Mouse (Mus musculus): ENCODE results near the gene Dtx1. TPM values are rescaled to one million over a fixed set of nuclear protein-coding genes. Genes with fewer than 3 reads are reported as not detected.

Gene Dtx1
- total and polyA plus RNA-seq, 2 experiments from 2014 or later = 0.30 to 1.7 TPM

DNA sequence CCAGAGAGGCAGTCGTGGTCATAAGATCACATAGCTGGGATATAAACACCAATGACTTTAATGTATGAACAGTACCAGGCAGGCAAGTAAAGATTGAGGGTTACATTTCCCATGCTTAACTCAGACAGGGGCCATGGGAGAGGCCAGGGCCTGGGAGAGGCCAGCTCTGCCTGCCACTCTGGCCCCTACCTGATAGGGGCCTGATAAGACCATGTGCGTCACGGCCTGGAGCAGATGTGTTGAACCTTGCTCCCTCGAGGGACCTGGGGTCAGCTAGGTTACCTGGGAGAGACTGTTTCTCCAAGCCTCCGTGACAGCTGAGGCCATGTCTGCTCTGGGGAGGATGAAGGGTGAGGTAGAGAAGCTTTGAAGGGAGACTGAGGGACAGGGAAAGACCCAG is 60.5 kb downstream of the Dtx1 start:
- H3K4me3 ChIP-seq (ENCODE audit: low read depth, low read length) = no peak overlapping the region
- TF ChIP-seq CTCF (IDR thresholded peaks at IDR 0.05; ENCODE audit: low read depth) = no peak
- TF ChIP-seq EP300 (IDR thresholded peaks at IDR 0.05; ENCODE audit: low read depth) = no peak
- H3K27ac ChIP-seq (ENCODE audit: low read depth) = no peak overlapping the region
- peaks cover 27% of the 10 kb centered on the region for H3K27me3 ChIP-seq (ENCODE audit: control insufficient read depth, insufficient read depth, low read length)
- no peak overlapping the region for H3K4me2 ChIP-seq (ENCODE audit: low read depth, low read length)
- ATAC-seq (ENCODE audit: insufficient read depth, low read depth) (no peak), DNase-seq (ENCODE audit: low spot score) (no peak)
- WGBS = 42% methylated on average over 5 of the region's 5 CpGs
- no peaks in the 10 kb centered on the region for H3K36me3 ChIP-seq (replicated peaks; ENCODE audit: control insufficient read depth, insufficient read depth, low read length)
- H3K4me1 ChIP-seq (ENCODE audit: control insufficient read depth, insufficient read depth) = peaks cover 8% of the 10 kb centered on the region; the same call in 1 of the 2 replicates
- H3K9ac ChIP-seq (replicated peaks; ENCODE audit: low read depth, low read length) = no peak overlapping the region
- H3K9me3 ChIP-seq (replicated peaks; ENCODE audit: control insufficient read depth, low read length) = no peaks in the 10 kb centered on the region

GRCm38 (mm10) chr5:120649938-120650337 is 61.8 kb downstream of the Dtx1 start:
- Histone ChIP-seq H3K4me1 (ENCODE audit: control insufficient read depth, insufficient read depth) (peaks cover 8% of the 10 kb centered on the region; the same call in 1 of the 2 replicates), H3K9ac (replicated peaks; ENCODE audit: low read depth, low read length) (no peak overlapping the region), H3K36me3 (replicated peaks; ENCODE audit: control insufficient read depth, insufficient read depth, low read length) (no peaks in the 10 kb centered on the region), H3K9me3 (replicated peaks; ENCODE audit: control insufficient read depth, low read length) (no peaks in the 10 kb centered on the region), H3K27me3 (ENCODE audit: control insufficient read depth, insufficient read depth, low read length) (peaks cover 27% of the 10 kb centered on the region), H3K27ac (ENCODE audit: low read depth) (no peak overlapping the region), H3K4me3 (ENCODE audit: low read depth, low read length) (no peak overlapping the region), H3K4me2 (ENCODE audit: low read depth, low read length) (peak overlapping the region; percentile 58; the same call in 1 of the 2 replicates)
- ATAC-seq (ENCODE audit: insufficient read depth, low read depth) = no peak
- DNase-seq (ENCODE audit: low spot score) = no peak
- TF ChIP-seq EP300 (IDR thresholded peaks at IDR 0.05; ENCODE audit: low read depth) (no peak), CTCF (IDR thresholded peaks at IDR 0.05; ENCODE audit: low read depth) (no peak)
- 22% methylated on average over 13 of the region's 13 CpGs for WGBS

DNA sequence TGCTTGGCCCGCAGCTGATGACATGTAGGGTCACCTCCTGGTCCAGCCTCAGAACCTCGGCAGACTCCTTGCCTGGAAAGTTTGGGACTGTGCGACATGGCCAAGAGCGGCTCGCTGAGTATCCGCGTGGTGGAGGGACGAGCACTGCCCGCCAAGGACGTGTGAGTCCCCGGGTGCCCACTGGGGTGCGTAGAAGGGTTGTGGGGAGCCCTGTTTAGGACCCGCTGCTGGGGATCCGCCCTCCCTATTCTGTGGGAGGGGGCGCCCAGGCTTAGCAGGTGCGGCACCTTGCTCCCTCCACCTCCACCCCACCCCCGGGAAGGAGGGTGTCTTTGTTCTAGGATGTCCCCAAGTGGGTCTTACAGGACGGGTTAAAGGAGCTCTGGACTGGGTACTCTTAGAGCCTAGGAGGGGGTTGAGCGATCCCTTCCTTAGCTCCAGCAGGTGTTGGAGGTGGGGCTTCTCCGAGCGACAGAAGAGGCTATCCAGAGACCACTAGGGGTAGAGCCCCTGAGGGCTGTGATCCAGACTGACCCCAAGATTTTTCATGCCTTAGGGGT is 62.3 kb downstream of the Dtx1 start:
- Histone ChIP-seq H3K4me1 (ENCODE audit: control insufficient read depth, insufficient read depth) (peaks cover 8% of the 10 kb centered on the region; the same call in 1 of the 2 replicates), H3K27ac (ENCODE audit: low read depth) (no peak overlapping the region), H3K9me3 (replicated peaks; ENCODE audit: control insufficient read depth, low read length) (no peaks in the 10 kb centered on the region), H3K27me3 (ENCODE audit: control insufficient read depth, insufficient read depth, low read length) (peaks cover 27% of the 10 kb centered on the region), H3K4me2 (ENCODE audit: low read depth, low read length) (peak overlapping the region; percentile 58), H3K36me3 (replicated peaks; ENCODE audit: control insufficient read depth, insufficient read depth, low read length) (no peaks in the 10 kb centered on the region), H3K9ac (replicated peaks; ENCODE audit: low read depth, low read length) (no peak overlapping the region), H3K4me3 (ENCODE audit: low read depth, low read length) (peak overlapping the region; percentile 36)
- TF ChIP-seq EP300 (IDR thresholded peaks at IDR 0.05; ENCODE audit: low read depth) = no peak
- TF ChIP-seq CTCF (IDR thresholded peaks at IDR 0.05; ENCODE audit: low read depth) = no peak
- DNase-seq (ENCODE audit: low spot score) (no peak), ATAC-seq (ENCODE audit: insufficient read depth, low read depth) (no peak)
- WGBS = 5% methylated on average over 21 of the region's 21 CpGs

DNA sequence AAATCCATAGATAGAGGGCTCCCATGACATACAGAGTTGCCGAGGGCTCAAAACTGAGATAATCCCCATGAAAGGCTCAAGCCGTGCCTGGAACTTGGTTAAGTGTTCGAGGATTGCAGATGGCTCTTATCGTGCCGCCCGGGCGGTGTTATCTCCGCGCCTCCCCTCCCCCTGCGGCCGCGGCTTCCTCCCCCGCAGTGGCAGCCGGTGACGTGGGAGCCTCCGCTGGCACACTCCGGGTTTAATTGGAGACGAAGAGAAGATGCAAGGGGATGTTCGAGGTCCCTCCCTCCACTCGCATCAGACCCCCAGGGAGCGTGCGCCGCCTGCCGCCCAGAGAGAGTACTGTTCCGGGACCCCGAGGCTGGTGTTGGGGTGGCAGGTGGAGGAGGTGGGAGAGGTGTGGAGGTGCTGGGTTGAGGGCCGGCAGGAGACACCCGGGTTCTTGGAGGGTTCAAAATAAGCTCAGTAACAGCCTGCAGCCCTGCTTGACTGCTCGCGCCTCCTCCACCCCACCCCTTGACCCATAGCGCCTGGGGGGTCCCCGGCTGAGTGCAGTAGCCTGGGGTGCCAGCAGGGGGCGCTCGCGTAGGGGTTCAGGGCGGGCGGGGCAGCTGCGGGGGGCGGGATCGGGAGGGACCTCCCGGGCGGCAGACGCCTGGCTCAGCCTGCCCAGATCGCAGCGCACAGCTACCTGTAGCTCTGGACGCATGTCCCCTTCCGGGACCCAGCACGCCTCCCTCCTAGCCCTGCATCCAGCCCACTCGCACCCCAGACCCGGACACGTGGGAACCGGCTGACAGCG is 63.0 kb downstream of the Dtx1 start, which contains the start of gene Rasal1:
TSS of gene Rasal1 (plus strand) at position 244 of the 805 bp plus-strand sequence.
- no peak within 1 kb of the TSS for H3K27ac ChIP-seq (ENCODE audit: low read depth)
- peak within 1 kb of the TSS; percentile 58 for H3K4me2 ChIP-seq (ENCODE audit: low read depth, low read length)
- H3K9me3 ChIP-seq (replicated peaks; ENCODE audit: control insufficient read depth, low read length) = no peaks in the 10 kb centered on the region
- WGBS = under 1% methylated on average over 47 of the region's 53 CpGs
- H3K4me1 ChIP-seq (ENCODE audit: control insufficient read depth, insufficient read depth) = peaks cover 8% of the 10 kb centered on the region; the same call in 1 of the 2 replicates
- ATAC-seq (ENCODE audit: insufficient read depth, low read depth) (peak; percentile 43), DNase-seq (ENCODE audit: low spot score) (peak; percentile 11)
- peaks cover 27% of the 10 kb centered on the region for H3K27me3 ChIP-seq (ENCODE audit: control insufficient read depth, insufficient read depth, low read length)
- TF ChIP-seq CTCF (IDR thresholded peaks at IDR 0.05; ENCODE audit: low read depth) (peak; percentile 25), EP300 (IDR thresholded peaks at IDR 0.05; ENCODE audit: low read depth) (no peak)
- no peaks in the 10 kb centered on the region for H3K36me3 ChIP-seq (replicated peaks; ENCODE audit: control insufficient read depth, insufficient read depth, low read length)
- H3K4me3 ChIP-seq (ENCODE audit: low read depth, low read length) = peak within 1 kb of the TSS; percentile 36
- H3K9ac ChIP-seq (replicated peaks; ENCODE audit: low read depth, low read length) = no peak within 1 kb of the TSS

- no peak overlapping the region for H3K4me3 ChIP-seq (ENCODE audit: low read depth, low read length)
- peak overlapping the region; percentile 58 for H3K4me2 ChIP-seq (ENCODE audit: low read depth, low read length)
- peaks cover 27% of the 10 kb centered on the region for H3K27me3 ChIP-seq (ENCODE audit: control insufficient read depth, insufficient read depth, low read length)
- H3K4me1 ChIP-seq (ENCODE audit: control insufficient read depth, insufficient read depth) = peaks cover 13% of the 10 kb centered on the region
- ATAC-seq (ENCODE audit: insufficient read depth, low read depth) (no peak), DNase-seq (ENCODE audit: low spot score) (no peak)
- WGBS = 22% methylated on average over 12 of the region's 12 CpGs
- H3K36me3 ChIP-seq (replicated peaks; ENCODE audit: control insufficient read depth, insufficient read depth, low read length) = no peaks in the 10 kb centered on the region
- no peak overlapping the region for H3K9ac ChIP-seq (replicated peaks; ENCODE audit: low read depth, low read length)
- TF ChIP-seq EP300 (IDR thresholded peaks at IDR 0.05; ENCODE audit: low read depth) (no peak), CTCF (IDR thresholded peaks at IDR 0.05; ENCODE audit: low read depth) (no peak)
- H3K9me3 ChIP-seq (replicated peaks; ENCODE audit: control insufficient read depth, low read length) = no peaks in the 10 kb centered on the region
- H3K27ac ChIP-seq (ENCODE audit: low read depth) = no peak overlapping the region
Observed at GRCm38 (mm10) chr5:120647814-120648491, 63.8 kb downstream of the Dtx1 start.

Measured in heart, postnatal 0 days (tissue).